Mouse (Mus musculus) left cerebral cortex, adult 2 months (tissue): Measurements from ENCODE around the gene Mybbp1a. TPM values are rescaled to one million over a fixed set of nuclear protein-coding genes. Genes with fewer than 3 reads are reported as not detected.

Experiments used
- DNase-seq, 2 experiments: peaks; one replicate each; pipeline ENCODE4 v3.0.0; 2021 to 2022; ENCODE audit warnings: low spot score in 2 of 2, mixed read lengths in 1 of 2; ENCODE audit errors: extremely low spot score in 1 of 2
- H3K27ac ChIP-seq: fragments of 200-600 bp; 2 replicates; pipeline ENCODE4 v1.8.1; 2022
- H3K4me3 ChIP-seq: fragments of 200-600 bp; 2 replicates; pipeline ENCODE4 v1.8.1; 2022
- CTCF ChIP-seq: fragments of 200-600 bp; IDR thresholded peaks from 2 replicates; pipeline ENCODE4 v1.8.1; 2022; ENCODE audit warnings: antibody characterized with exemption, mild to moderate bottlenecking, moderate library complexity
- intact Hi-C: fragments of 180-260 bp; cut with DNase I; formaldehyde crosslinking; loops from one replicate; pipeline ENCODE4 v1.15.1; 2025
- total RNA-seq, 2 experiments: library from RNA; stranded (reverse); gene quantifications; 2 replicates each; pipeline ENCODE4 v1.2.3; 2021

Mybbp1a gene
- total RNA-seq, 2 experiments from 2014 or later, result 53.2 to 55.0 TPM

- Histone ChIP-seq H3K4me3 (no peak overlapping the region), H3K27ac (no peak overlapping the region)
- no peak for DNase-seq
- intact Hi-C loops, result loop anchor here (5.0 kb wide), 2 partner anchors 74 to 89 kb away; no protein-coding TSS in a partner anchor
- no peak for TF ChIP-seq CTCF
Measured at GRCm38 (mm10) chr11:72473540-72473939, 32.4 kb downstream of the Mybbp1a start.

- no peak for DNase-seq
- no peak overlapping the region for H3K27ac ChIP-seq
- no peak for TF ChIP-seq CTCF
- no peak overlapping the region for H3K4me3 ChIP-seq
- intact Hi-C loops, result loop anchor here (5.0 kb wide), 2 partner anchors 72 to 87 kb away; no protein-coding TSS in a partner anchor
Measured at GRCm38 (mm10) chr11:72474926-72475325, 33.8 kb downstream of the Mybbp1a start.

GRCm38 (mm10) chr11:72475408-72475807 is 34.3 kb downstream of the Mybbp1a start:
- intact Hi-C loops, result no loop called here
- TF ChIP-seq CTCF, result no peak
- H3K4me3 ChIP-seq, result no peak overlapping the region
- no peak overlapping the region for H3K27ac ChIP-seq
- DNase-seq, result no peak

DNA sequence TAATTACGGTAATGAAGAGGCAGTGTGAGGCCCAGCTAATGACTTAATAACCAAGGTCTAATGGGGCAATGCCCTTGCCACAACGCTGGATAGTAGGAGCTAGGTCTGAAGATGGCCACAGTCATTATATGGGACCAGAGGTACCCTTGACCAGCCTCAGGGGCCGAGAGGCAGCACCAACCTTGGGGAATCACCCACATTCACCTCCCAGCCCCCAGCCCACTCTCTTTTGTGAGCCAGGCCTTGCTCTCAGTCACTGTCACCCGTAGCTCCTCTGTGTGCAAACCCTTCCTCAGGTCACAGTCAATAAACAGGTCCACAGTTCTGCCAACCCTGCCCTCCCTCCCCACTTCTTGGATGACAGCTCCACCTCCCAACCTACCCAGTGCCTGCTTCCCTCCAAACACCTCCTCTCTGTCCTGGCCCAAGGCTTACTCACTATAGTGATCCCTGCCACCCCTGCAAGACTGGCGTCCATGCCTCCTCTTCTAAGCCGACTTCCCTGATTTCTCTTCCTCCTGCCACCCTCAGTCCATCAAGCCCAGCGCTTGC is 35.0 kb downstream of the Mybbp1a start:
- DNase-seq, result no peak
- no peak for TF ChIP-seq CTCF
- Histone ChIP-seq H3K27ac (no peak overlapping the region), H3K4me3 (no peak overlapping the region)
- intact Hi-C loops, result no loop called here

- Histone ChIP-seq H3K4me3 (no peak overlapping the region), H3K27ac (no peak overlapping the region)
- no peak for TF ChIP-seq CTCF
- intact Hi-C loops, result no loop called here
- DNase-seq, result no peak
Measured at GRCm38 (mm10) chr11:72477182-72477581, 36.0 kb downstream of the Mybbp1a start.

GRCm38 (mm10) chr11:72477653-72478052 is 36.5 kb downstream of the Mybbp1a start:
- no peak overlapping the region for H3K4me3 ChIP-seq
- no peak for TF ChIP-seq CTCF
- H3K27ac ChIP-seq, result no peak overlapping the region
- no peak for DNase-seq
- intact Hi-C loops, result no loop called here

- intact Hi-C loops, result no loop called here
- no peak for TF ChIP-seq CTCF
Measured at GRCm38 (mm10) chr11:72478228-72478627, 37.1 kb downstream of the Mybbp1a start.

GRCm38 (mm10) chr11:72479499-72479898 is 38.3 kb downstream of the Mybbp1a start:
- H3K27ac ChIP-seq, result no peak overlapping the region
- TF ChIP-seq CTCF, result no peak
- intact Hi-C loops, result no loop called here
- no peak overlapping the region for H3K4me3 ChIP-seq
- DNase-seq, result no peak

More at GRCm38 (mm10) chr11:72478228-72478627, 37.1 kb downstream of the Mybbp1a start:
- Histone ChIP-seq H3K27ac (no peak overlapping the region), H3K4me3 (no peak overlapping the region)
- no peak for DNase-seq

- no peak for TF ChIP-seq CTCF
- no peak for DNase-seq
- H3K27ac ChIP-seq, result no peak overlapping the region
- H3K4me3 ChIP-seq, result no peak overlapping the region
- intact Hi-C loops, result no loop called here
Measured at GRCm38 (mm10) chr11:72481313-72481712, 40.2 kb downstream of the Mybbp1a start.

GRCm38 (mm10) chr11:72481952-72482351 is 40.8 kb downstream of the Mybbp1a start:
- intact Hi-C loops, result no loop called here
- no peak for TF ChIP-seq CTCF

GRCm38 (mm10) chr11:72484549-72484948 is 43.4 kb downstream of the Mybbp1a start:
- no peak for DNase-seq
- TF ChIP-seq CTCF, result no peak
- no peak overlapping the region for H3K4me3 ChIP-seq
- intact Hi-C loops, result no loop called here
- no peak overlapping the region for H3K27ac ChIP-seq

More at GRCm38 (mm10) chr11:72481952-72482351, 40.8 kb downstream of the Mybbp1a start:
- Histone ChIP-seq H3K27ac (no peak overlapping the region), H3K4me3 (no peak overlapping the region)
- no peak for DNase-seq

GRCm38 (mm10) chr11:72485157-72485556 is 44.0 kb downstream of the Mybbp1a start:
- DNase-seq, result no peak
- TF ChIP-seq CTCF, result no peak
- Histone ChIP-seq H3K27ac (no peak overlapping the region), H3K4me3 (no peak overlapping the region)
- intact Hi-C loops, result no loop called here

DNA sequence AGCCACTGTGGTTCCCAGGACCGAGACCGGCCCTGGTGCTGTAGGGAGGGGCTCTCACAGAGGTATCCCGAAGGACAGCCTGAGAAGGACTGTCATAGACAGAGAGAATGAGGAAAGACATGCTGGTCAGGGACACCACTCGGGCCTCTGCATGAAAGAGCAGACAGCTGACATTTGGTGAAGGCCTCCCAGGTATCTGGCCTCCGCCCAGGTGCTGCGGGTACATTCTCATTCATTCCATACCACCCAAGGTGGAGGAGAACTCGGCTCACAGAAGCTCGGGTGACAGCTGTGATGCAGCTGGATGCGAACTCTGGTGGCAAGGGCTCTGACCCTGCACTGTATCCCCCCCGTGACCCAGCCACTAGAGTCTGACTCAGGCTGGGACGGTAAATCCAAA is 44.8 kb downstream of the Mybbp1a start:
- no peak for DNase-seq
- intact Hi-C loops, result no loop called here
- no peak overlapping the region for H3K27ac ChIP-seq
- TF ChIP-seq CTCF, result no peak
- no peak overlapping the region for H3K4me3 ChIP-seq
